Mouse (Mus musculus) hindbrain, embryonic 12.5 days (tissue): Measurements from ENCODE around the gene Pimreg. TPM values are rescaled to one million over a fixed set of nuclear protein-coding genes. Genes with fewer than 3 reads are reported as not detected.

Experiments used
- ATAC-seq: fragments of 200-750 bp; cut with Nextera tagmentation; 2 replicates; pipeline ENCODE4 v1.8.0; 2017; ENCODE audit warnings: moderate TSS enrichment; ENCODE audit not compliant: low FRiP score
- H3K27ac ChIP-seq: fragments of 300-500 bp; sonication (generic); 2 replicates; pipeline ENCODE4 v1.5.1; 2016; ENCODE audit warnings: mild to moderate bottlenecking
- H3K27me3 ChIP-seq: fragments of 300-500 bp; sonication (generic); 2 replicates; pipeline ENCODE4 v1.6.1; 2016; ENCODE audit warnings: mild to moderate bottlenecking
- H3K36me3 ChIP-seq: fragments of 300-500 bp; sonication (generic); 2 replicates; pipeline ENCODE4 v1.6.1; 2016; ENCODE audit warnings: mild to moderate bottlenecking
- H3K4me1 ChIP-seq: fragments of 300-500 bp; sonication (generic); 2 replicates; pipeline ENCODE4 v1.6.1; 2016
- H3K4me2 ChIP-seq: fragments of 300-500 bp; sonication (generic); replicated peaks from 2 replicates; pipeline ENCODE4 v1.6.1; 2016; ENCODE audit warnings: mild to moderate bottlenecking
- H3K4me3 ChIP-seq: fragments of 300-500 bp; sonication (generic); 2 replicates; pipeline ENCODE4 v1.5.1; 2016; ENCODE audit warnings: mild to moderate bottlenecking
- H3K9ac ChIP-seq: fragments of 300-500 bp; sonication (generic); 2 replicates; pipeline ENCODE4 v1.6.1; 2016; ENCODE audit warnings: mild to moderate bottlenecking, moderate library complexity
- H3K9me3 ChIP-seq: fragments of 300-500 bp; sonication (generic); replicated peaks from 2 replicates; pipeline ENCODE4 v1.6.1; 2016; ENCODE audit warnings: mild to moderate bottlenecking
- WGBS: fragments of 180-500 bp; shearing (Covaris S2); methylation state at CpG from one replicate; pipeline ENCODE4 v1.1.7; 2016; 5-methylcytosine and 5-hydroxymethylcytosine counted together
- polyA plus RNA-seq: library from polyadenylated mRNA; unstranded; fragments of >200 nt; fragmentation: Nextera tagmentation; extraction: Ambion mirVana; gene quantifications from 2 replicates; pipeline ENCODE4 v1.2.1, GENCODE M21; 2016

Gene Pimreg
- polyA plus RNA-seq, 1 experiment from 2014 or later, result 104 TPM

GRCm38 (mm10) chr11:72014674-72015073 is 27.2 kb upstream of the Pimreg start:
- no peaks in the 10 kb centered on the region for H3K36me3 ChIP-seq
- H3K9ac ChIP-seq, result no peak overlapping the region
- H3K9me3 ChIP-seq, result no peaks in the 10 kb centered on the region
- H3K27me3 ChIP-seq, result no peaks in the 10 kb centered on the region
- no peak overlapping the region for H3K27ac ChIP-seq
- H3K4me1 ChIP-seq, result peaks cover 18% of the 10 kb centered on the region
- H3K4me2 ChIP-seq, result no peak overlapping the region
- no peak overlapping the region for H3K4me3 ChIP-seq
- WGBS, result 57% methylated on average over 4 of the region's 4 CpGs
- no peak for ATAC-seq

GRCm38 (mm10) chr11:72016518-72017252 is 25.1 kb upstream of the Pimreg start:
- Histone ChIP-seq H3K9ac (no peak overlapping the region), H3K4me2 (no peak overlapping the region), H3K27me3 (no peaks in the 10 kb centered on the region), H3K9me3 (no peaks in the 10 kb centered on the region), H3K36me3 (no peaks in the 10 kb centered on the region), H3K4me1 (peaks cover 3% of the 10 kb centered on the region), H3K4me3 (no peak overlapping the region), H3K27ac (no peak overlapping the region)
- 80% methylated on average over 13 of the region's 13 CpGs for WGBS
- no peak for ATAC-seq

- H3K9me3 ChIP-seq, result no peaks in the 10 kb centered on the region
- H3K27me3 ChIP-seq, result no peaks in the 10 kb centered on the region
- H3K36me3 ChIP-seq, result no peaks in the 10 kb centered on the region
- H3K4me3 ChIP-seq, result no peak overlapping the region
- H3K4me1 ChIP-seq, result no peaks in the 10 kb centered on the region
- 75% methylated on average over 9 of the region's 9 CpGs for WGBS
- no peak overlapping the region for H3K4me2 ChIP-seq
- H3K27ac ChIP-seq, result no peak overlapping the region
- no peak overlapping the region for H3K9ac ChIP-seq
- ATAC-seq, result no peak
Measured at GRCm38 (mm10) chr11:72017253-72017601, 24.6 kb upstream of the Pimreg start.

- ATAC-seq, result no peak
- Histone ChIP-seq H3K4me2 (no peak overlapping the region), H3K27ac (no peak overlapping the region), H3K9ac (no peak overlapping the region), H3K4me1 (0 out of 2 replicates have a peak, but pooled peaks cover 4% of the 10 kb centered on the region), H3K36me3 (no peaks in the 10 kb centered on the region), H3K9me3 (no peaks in the 10 kb centered on the region), H3K27me3 (no peaks in the 10 kb centered on the region), H3K4me3 (no peak overlapping the region)
- WGBS, result 67% methylated on average over 4 of the region's 4 CpGs
Measured at GRCm38 (mm10) chr11:72021015-72021414, 20.8 kb upstream of the Pimreg start.

- 90% methylated on average over 6 of the region's 6 CpGs for WGBS
- ATAC-seq, result no peak
- H3K36me3 ChIP-seq, result no peaks in the 10 kb centered on the region
- H3K4me3 ChIP-seq, result no peak overlapping the region
- no peak overlapping the region for H3K27ac ChIP-seq
- H3K9ac ChIP-seq, result no peak overlapping the region
- no peak overlapping the region for H3K4me2 ChIP-seq
- no peaks in the 10 kb centered on the region for H3K9me3 ChIP-seq
- no peaks in the 10 kb centered on the region; the same call in 1 of the 2 replicates for H3K27me3 ChIP-seq
- H3K4me1 ChIP-seq, result 0 out of 2 replicates have a peak, but pooled peaks cover 4% of the 10 kb centered on the region
Measured at GRCm38 (mm10) chr11:72022827-72023226, 19.0 kb upstream of the Pimreg start.

- Histone ChIP-seq H3K9me3 (no peaks in the 10 kb centered on the region), H3K36me3 (no peaks in the 10 kb centered on the region), H3K9ac (no peak overlapping the region), H3K4me3 (no peak overlapping the region), H3K27ac (no peak overlapping the region), H3K4me1 (0 out of 2 replicates have a peak, but pooled peaks cover 4% of the 10 kb centered on the region), H3K4me2 (no peak overlapping the region), H3K27me3 (no peaks in the 10 kb centered on the region; the same call in 1 of the 2 replicates)
- no peak for ATAC-seq
- WGBS, result 40% methylated on average over 10 of the region's 10 CpGs
Measured at GRCm38 (mm10) chr11:72023581-72023980, 18.3 kb upstream of the Pimreg start.

- peaks cover 1% of the 10 kb centered on the region for H3K27me3 ChIP-seq
- H3K9ac ChIP-seq, result no peak overlapping the region
- 31% methylated on average over 5 of the region's 5 CpGs for WGBS
- 0 out of 2 replicates have a peak, but pooled peaks have one; percentile 50 for ATAC-seq
- H3K27ac ChIP-seq, result no peak overlapping the region
- H3K36me3 ChIP-seq, result no peaks in the 10 kb centered on the region
- no peaks in the 10 kb centered on the region for H3K9me3 ChIP-seq
- no peak overlapping the region for H3K4me2 ChIP-seq
- H3K4me3 ChIP-seq, result no peak overlapping the region
- H3K4me1 ChIP-seq, result 0 out of 2 replicates have a peak, but pooled peaks cover 4% of the 10 kb centered on the region
Measured at GRCm38 (mm10) chr11:72024193-72024781, 17.5 kb upstream of the Pimreg start.

GRCm38 (mm10) chr11:72025843-72026242 is 16.0 kb upstream of the Pimreg start:
- peaks cover 15% of the 10 kb centered on the region for H3K27me3 ChIP-seq
- H3K9ac ChIP-seq, result no peak overlapping the region
- no peak overlapping the region for H3K4me2 ChIP-seq
- H3K4me3 ChIP-seq, result no peak overlapping the region
- 41% methylated on average over 5 of the region's 5 CpGs for WGBS
- no peak overlapping the region for H3K27ac ChIP-seq
- 0 out of 2 replicates have a peak, but pooled peaks cover 4% of the 10 kb centered on the region for H3K4me1 ChIP-seq
- no peak for ATAC-seq
- H3K36me3 ChIP-seq, result no peaks in the 10 kb centered on the region
- no peaks in the 10 kb centered on the region for H3K9me3 ChIP-seq

GRCm38 (mm10) chr11:72026516-72026915 is 15.3 kb upstream of the Pimreg start:
- Histone ChIP-seq H3K27ac (no peak overlapping the region), H3K4me3 (no peak overlapping the region), H3K9me3 (no peaks in the 10 kb centered on the region), H3K4me1 (0 out of 2 replicates have a peak, but pooled peaks cover 4% of the 10 kb centered on the region), H3K9ac (no peak overlapping the region), H3K27me3 (peaks cover 15% of the 10 kb centered on the region), H3K36me3 (no peaks in the 10 kb centered on the region), H3K4me2 (no peak overlapping the region)
- WGBS, result 89% methylated on average over 9 of the region's 9 CpGs
- no peak for ATAC-seq

- no peaks in the 10 kb centered on the region for H3K9me3 ChIP-seq
- 78% methylated on average over 9 of the region's 9 CpGs for WGBS
- no peak overlapping the region for H3K4me2 ChIP-seq
- no peak overlapping the region for H3K4me3 ChIP-seq
- no peak for ATAC-seq
- H3K36me3 ChIP-seq, result no peaks in the 10 kb centered on the region
- peaks cover 15% of the 10 kb centered on the region for H3K27me3 ChIP-seq
- H3K27ac ChIP-seq, result no peak overlapping the region
- no peak overlapping the region for H3K9ac ChIP-seq
- 0 out of 2 replicates have a peak, but pooled peaks cover 4% of the 10 kb centered on the region for H3K4me1 ChIP-seq
Measured at GRCm38 (mm10) chr11:72027836-72028235, 14.0 kb upstream of the Pimreg start.

- 0 out of 2 replicates have a peak, but pooled peaks cover 2% of the 10 kb centered on the region for H3K4me1 ChIP-seq
- 25% methylated on average over 23 of the region's 23 CpGs for WGBS
- no peak overlapping the region for H3K4me2 ChIP-seq
- no peak overlapping the region for H3K9ac ChIP-seq
- no peak overlapping the region for H3K27ac ChIP-seq
- no peak for ATAC-seq
- no peaks in the 10 kb centered on the region for H3K9me3 ChIP-seq
- H3K27me3 ChIP-seq, result peaks cover 15% of the 10 kb centered on the region
- no peaks in the 10 kb centered on the region for H3K36me3 ChIP-seq
- H3K4me3 ChIP-seq, result no peak overlapping the region
Measured at GRCm38 (mm10) chr11:72029143-72029542, 12.7 kb upstream of the Pimreg start.

- no peak for ATAC-seq
- Histone ChIP-seq H3K4me3 (no peak overlapping the region), H3K27me3 (peaks cover 15% of the 10 kb centered on the region), H3K4me1 (no peaks in the 10 kb centered on the region), H3K9me3 (no peaks in the 10 kb centered on the region), H3K9ac (no peak overlapping the region), H3K27ac (no peak overlapping the region), H3K36me3 (no peaks in the 10 kb centered on the region), H3K4me2 (no peak overlapping the region)
- WGBS, result 90% methylated on average over 7 of the region's 7 CpGs
Measured at GRCm38 (mm10) chr11:72031353-72031752, 10.5 kb upstream of the Pimreg start.

- Histone ChIP-seq H3K36me3 (no peaks in the 10 kb centered on the region), H3K27me3 (peaks cover 16% of the 10 kb centered on the region), H3K4me1 (no peaks in the 10 kb centered on the region), H3K4me3 (no peak overlapping the region), H3K27ac (no peak overlapping the region), H3K9me3 (no peaks in the 10 kb centered on the region), H3K4me2 (no peak overlapping the region), H3K9ac (no peak overlapping the region)
- no peak for ATAC-seq
- WGBS, result 74% methylated on average over 4 of the region's 4 CpGs
Measured at GRCm38 (mm10) chr11:72032091-72032490, 9.7 kb upstream of the Pimreg start.
